Mouse (Mus musculus) heart, adult 18-20 months (tissue): ENCODE measurements around the gene T2. TPM values are rescaled to one million over a fixed set of nuclear protein-coding genes. Genes with fewer than 3 reads are reported as not detected.
"Not testable (repeated sequence)": the region's sequence is repeated elsewhere in the genome, so short reads cannot be mapped to it uniquely, and the experiment has no call there.

Experiments used
- DNase-seq, 2 experiments: peaks; one replicate each; pipeline ENCODE4 v3.0.0; 2021 to 2022; ENCODE audit warnings: mixed read lengths in 1 of 2
- total RNA-seq, 2 experiments: library from RNA; stranded (reverse); gene quantifications; 2 replicates each; pipeline ENCODE4 v1.2.3; 2021

T2 gene
- total RNA-seq, 2 experiments from 2014 or later: 0.59 to 0.65 TPM

GRCm38 (mm10) chr17:8367514-8368480 is 12.0 kb downstream of the T2 start:
- DNase-seq: no peak

DNA sequence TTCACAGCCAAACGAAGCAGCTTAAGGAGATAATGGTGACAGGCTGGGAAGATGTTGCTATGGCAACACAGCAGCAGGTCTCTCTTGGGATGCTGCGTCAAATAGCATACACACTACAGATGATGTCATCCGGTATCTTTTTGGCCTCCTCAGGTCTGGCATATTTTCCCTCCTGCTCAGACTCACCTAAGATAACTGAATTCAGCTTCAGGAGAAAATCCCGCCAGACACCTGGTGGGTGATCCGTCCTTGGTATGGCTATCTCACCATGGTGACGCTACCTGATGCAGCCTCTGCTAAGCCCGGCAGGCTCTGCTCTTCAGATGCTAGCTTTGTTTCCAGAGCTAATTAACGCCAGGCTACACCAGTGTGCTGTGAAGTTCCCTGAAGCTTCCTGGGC is 12.8 kb downstream of the T2 start:
- no peak for DNase-seq

DNA sequence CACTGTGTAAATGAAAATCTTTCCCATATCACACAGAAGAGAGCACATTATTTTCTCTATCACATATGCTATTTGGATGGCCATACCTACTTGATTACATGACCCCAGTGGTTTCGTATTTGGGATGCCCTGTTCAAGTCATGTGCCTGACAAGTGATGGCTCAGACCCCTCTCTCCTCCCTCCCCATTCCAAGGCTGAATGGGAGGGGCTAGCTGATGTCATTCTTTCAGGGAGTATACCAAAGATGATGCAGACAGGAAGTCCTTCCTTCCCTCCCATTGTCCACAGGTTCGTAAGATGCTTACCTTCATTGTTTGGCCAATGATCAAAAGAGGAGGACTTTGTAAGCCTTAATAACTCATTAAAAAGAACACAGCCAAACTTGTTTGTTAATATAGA is 13.4 kb downstream of the T2 start:
- no peak for DNase-seq

- DNase-seq: no peak
Measured at GRCm38 (mm10) chr17:8370634-8371229, 14.9 kb downstream of the T2 start.

GRCm38 (mm10) chr17:8371834-8372233 is 16.0 kb downstream of the T2 start:
- peak; percentile 53 to 65 for DNase-seq

DNA sequence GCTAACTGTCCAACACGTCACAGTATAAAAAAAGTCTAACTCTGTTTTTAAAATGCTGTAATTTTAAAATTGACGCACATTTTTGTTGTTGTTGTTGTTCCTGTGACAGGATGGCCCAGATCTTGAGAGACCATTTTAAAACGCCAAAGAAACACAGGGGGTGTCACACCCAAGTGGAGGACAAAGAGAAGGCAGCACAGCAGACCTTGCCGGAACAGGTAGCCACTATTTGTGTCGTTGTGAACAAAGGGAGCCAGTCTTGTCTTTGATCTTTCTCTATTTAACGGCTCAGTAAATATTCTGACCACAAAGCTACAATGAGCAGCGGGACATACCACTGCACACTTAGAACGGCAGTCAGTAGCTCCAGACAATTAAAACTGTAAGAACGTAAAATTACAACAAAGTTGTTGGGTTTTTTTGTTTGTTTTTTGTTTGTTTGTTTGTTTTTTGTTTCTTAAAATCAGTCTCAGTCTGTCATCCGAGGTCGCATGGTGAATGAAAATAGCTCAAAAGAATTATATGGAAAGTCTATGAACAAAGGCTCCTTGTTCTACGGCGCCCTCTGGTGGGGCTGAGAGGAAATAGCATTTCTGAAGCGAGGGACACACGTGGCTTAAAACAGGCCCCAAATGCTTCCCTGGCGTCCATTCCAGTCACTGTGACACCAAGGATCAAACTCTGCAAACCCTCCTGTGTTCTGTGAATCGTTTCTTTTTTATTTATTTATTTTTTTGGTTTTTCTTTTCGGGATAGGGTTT is 16.7 kb downstream of the T2 start:
- DNase-seq: peak; percentile 72 to 83

GRCm38 (mm10) chr17:8377298-8377697 is 21.5 kb downstream of the T2 start:
- no peak for DNase-seq

- DNase-seq: no peak
Measured at GRCm38 (mm10) chr17:8385441-8385840, 29.6 kb downstream of the T2 start.

- peak in 1 of 2 experiments; percentile 35 for DNase-seq
Measured at GRCm38 (mm10) chr17:8388463-8388862, 32.7 kb downstream of the T2 start.

- DNase-seq: no peak
Measured at GRCm38 (mm10) chr17:8388990-8389789, 33.4 kb downstream of the T2 start.

DNA sequence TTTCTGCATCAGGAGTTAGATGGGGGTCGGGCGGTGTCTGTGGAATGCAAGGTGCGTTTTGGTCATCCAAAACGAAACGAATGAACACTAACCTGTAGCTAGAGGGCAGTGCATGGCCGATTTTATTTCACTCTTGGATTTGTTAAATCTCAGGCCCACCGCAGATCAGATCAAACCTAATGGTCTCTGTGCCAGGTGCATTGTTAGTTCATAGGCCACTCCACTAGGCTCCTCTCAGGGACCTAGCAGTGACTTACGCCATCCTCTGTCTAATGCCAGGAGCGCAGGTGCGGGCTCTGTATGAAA is 34.0 kb downstream of the T2 start:
- no peak for DNase-seq

DNA sequence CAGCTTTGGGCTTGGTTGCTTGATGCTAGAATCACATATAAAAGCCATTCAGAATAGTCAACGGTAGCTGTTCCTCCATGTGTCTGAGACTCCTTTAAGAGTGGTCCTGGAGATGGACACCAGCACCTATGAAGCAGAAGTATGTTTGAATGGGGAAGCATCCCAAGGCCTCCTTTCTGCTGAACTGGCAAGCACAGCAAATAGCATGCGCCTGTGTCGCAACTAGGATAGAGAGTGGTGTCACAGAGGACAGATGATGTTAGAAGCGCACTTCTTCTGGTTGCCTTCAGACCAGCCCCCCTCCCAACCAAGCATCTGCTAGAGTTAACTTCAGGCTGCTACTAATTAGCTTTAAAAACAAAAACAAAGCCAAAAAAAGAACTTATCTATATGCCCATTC is 34.7 kb downstream of the T2 start:
- DNase-seq: no peak

DNA sequence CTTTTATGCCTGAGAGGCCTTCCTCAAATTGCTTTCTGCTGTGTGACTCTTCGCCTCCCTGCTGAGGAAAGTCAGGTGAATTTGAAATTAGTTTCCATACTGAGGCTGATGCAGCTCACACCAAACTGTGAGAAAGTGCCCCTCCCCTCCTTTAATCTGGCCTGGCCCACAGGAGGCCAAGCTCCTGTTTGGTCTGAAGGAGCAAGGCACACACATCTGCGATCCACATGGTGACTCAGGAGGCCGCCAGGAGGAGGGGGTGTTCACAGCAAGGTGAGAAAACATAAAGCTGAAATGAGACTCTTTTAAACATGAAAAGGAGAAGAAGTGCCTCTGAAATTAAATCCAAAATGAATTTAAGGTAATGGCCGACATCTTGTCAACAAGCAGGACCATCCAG is 40.6 kb downstream of the T2 start:
- DNase-seq: no peak

- DNase-seq: no peak
Measured at GRCm38 (mm10) chr17:8397946-8398345, 42.2 kb downstream of the T2 start.

- DNase-seq: not testable (repeated sequence)
Measured at GRCm38 (mm10) chr17:8403932-8404331, 48.1 kb downstream of the T2 start.

DNA sequence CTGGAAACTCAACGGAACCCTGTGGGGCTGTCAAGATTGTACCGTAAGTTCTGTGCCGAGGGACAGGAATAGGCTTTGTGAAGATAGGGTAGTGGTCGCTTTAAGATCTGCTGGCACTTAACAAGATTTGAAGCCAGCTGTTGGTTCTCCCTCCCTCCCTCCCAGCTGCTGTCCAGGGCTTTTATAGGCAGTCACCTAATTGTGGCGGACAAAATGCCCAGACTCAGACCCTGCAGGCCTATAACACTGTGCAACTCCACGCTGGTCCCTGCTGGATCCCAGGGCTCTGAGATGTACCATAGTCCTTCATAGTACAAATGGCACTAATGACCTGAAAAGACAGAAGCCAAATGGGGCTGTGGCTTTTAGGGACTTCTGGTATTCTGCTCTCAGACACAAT is 50.5 kb downstream of the T2 start:
- no peak for DNase-seq

- DNase-seq: not testable (repeated sequence)
Measured at GRCm38 (mm10) chr17:8408002-8408401, 52.2 kb downstream of the T2 start.

DNA sequence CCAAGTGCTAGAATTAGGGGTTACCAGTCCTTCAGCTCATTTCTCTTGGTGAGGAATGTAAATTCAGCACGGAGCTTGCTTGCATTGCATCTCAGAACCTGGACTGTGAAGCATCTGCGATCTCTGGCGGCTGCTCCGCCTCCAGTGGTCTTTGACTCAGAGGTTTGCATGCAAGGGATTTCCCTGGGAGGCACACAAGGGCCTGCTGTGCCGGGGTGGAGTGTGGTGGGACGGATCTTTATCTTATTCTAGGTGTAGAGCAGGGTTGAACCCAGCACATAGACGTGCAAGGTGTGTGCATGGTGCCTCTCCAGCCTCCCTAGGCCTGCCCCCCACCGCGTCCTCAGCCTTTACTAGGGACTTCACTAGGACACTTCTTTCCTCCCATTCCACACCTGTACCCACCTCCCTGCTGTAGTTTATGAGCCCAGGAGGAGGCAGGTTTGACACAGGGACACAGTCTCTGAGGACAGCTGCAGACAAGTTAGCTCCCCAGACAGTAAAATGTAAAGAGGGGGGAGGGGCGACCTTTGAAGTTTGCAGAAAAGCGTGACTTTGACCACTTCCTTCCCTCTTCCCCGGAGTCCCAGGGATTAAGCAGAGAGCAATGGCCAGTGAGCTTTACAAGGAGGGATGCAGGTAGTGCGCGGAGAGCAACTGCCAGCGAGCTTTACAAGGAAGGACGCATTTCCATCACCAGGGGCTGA is 53.0 kb downstream of the T2 start:
- no peak for DNase-seq

GRCm38 (mm10) chr17:8410330-8410729 is 54.5 kb downstream of the T2 start:
- DNase-seq: no peak

DNA sequence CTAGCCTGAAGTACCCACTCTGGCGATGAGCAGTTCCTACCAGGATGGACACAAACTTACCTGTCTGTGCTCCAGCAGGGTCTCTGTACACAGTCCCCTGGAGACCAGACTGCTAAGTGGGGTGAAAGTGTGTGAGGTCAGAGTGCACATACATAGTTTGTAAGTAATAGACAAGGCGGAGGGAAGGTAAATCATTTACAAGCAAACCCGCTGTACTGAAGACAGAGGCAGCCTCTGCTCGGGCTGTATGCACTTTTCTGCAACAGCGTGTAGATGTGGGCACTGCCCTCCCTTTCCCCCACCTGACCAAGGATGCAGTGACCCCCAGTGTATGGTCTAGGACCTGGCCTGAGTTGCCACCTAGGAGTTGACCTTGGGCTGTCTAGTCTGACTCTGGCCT is 57.9 kb downstream of the T2 start:
- DNase-seq: no peak

DNA sequence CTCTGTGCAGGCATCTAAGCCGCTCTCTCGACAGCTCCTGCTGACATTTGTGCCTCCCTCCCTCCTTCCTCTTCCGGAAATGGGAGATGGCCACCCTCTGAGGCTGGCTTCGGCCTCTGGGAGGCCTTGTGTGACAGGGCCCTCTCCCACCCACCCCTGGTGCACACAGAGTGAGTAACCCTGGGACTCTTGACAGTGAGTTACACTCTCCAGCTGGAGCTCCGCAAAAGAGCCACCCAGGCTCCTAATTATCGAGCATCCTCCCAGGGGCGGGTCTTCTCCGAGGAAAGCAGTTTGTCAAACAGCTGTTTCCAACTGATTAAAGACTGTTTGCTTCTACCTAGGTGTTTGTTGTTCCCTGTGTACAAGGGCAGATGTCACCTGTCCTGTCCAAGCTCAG is 59.7 kb downstream of the T2 start:
- no peak for DNase-seq

DNA sequence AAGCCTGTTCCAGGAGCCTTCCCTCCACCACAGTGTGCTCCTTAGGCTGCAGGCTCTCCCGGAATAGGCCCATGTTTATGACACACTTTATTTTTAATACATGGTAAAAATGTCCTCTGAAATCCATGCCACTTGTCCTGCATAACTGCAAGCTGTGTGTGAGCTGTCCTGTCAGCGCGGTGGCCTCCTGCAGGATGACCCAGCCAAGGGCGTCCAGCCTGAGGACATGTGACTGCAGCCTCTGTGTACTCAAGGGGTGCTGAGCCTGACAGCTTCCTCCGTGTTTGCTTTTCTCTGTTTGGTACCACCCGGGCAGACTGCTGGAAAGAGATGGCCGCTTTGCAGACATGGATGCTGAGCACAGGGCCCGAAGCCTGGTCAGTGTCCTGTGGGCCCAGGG is 61.1 kb downstream of the T2 start:
- DNase-seq: peak; percentile 55 to 61
